Comparison of ENCODE assay signal across 15 mouse cellular contexts in genomic region chr6:142710690-142711089, GRCm38 (mm10). TPM values are rescaled to one million over a fixed set of nuclear protein-coding genes. Genes with fewer than 3 reads are reported as not detected.
DNase-seq lines count a peak whose midpoint lies in the region; ATAC-seq and TF ChIP-seq lines count a peak whose summit lies in the region.
"Had no signal": no experiment of that assay in that cellular context is flagged by ENCODE, and none has a peak within 500 bp of the region (broad histone marks: within the 10 kb centered on the region; RNA-seq: fewer than 3 reads in every experiment).

No protein-coding gene starts in this region.

- no peaks in the 10 kb centered on the region for H3K4me1 ChIP-seq in hindbrain, postnatal 0 days (ENCODE audit: insufficient read depth, low read length)
- no peaks in the 10 kb centered on the region for H3K4me1 ChIP-seq in hindbrain, embryonic 10.5 days (replicated peaks)
- no peaks in the 10 kb centered on the region for H3K4me1 ChIP-seq in liver, postnatal 0 days (ENCODE audit: insufficient read depth)
- no peaks in the 10 kb centered on the region for H3K4me1 ChIP-seq in liver, embryonic 12.5 days
- peaks cover 9% of the 10 kb centered on the region; the same call in 1 of the 2 replicates for H3K4me1 ChIP-seq in intestine, embryonic 15.5 days (replicated peaks)
- H3K4me1 ChIP-seq in stomach, embryonic 16.5 days (ENCODE audit: control insufficient read depth, insufficient read depth, low read length) = peaks cover 3% of the 10 kb centered on the region; the same call in 1 of the 2 replicates
- H3K4me1 ChIP-seq: forebrain, embryonic 12.5 days; hindbrain, embryonic 15.5 days had no signal

- 80% methylated on average over 6 of the region's 6 CpGs for WGBS in hindbrain, postnatal 0 days
- 86% methylated on average over 6 of the region's 6 CpGs for WGBS in hindbrain, embryonic 10.5 days
- WGBS in liver, postnatal 0 days (ENCODE audit: insufficient replicate concordance) = 64% methylated on average over 6 of the region's 6 CpGs
- WGBS in liver, embryonic 12.5 days (ENCODE audit: insufficient replicate concordance) = 68% methylated on average over 6 of the region's 6 CpGs
- 68% methylated on average over 6 of the region's 6 CpGs for WGBS in intestine, embryonic 15.5 days
- 74% methylated on average over 6 of the region's 6 CpGs for WGBS in stomach, embryonic 16.5 days

- H3K36me3 ChIP-seq in hindbrain, postnatal 0 days (ENCODE audit: insufficient read depth, low read length) = no peaks in the 10 kb centered on the region
- H3K36me3 ChIP-seq in hindbrain, embryonic 10.5 days = no peaks in the 10 kb centered on the region
- H3K36me3 ChIP-seq in liver, postnatal 0 days (replicated peaks; ENCODE audit: insufficient read depth, low read length) = no peaks in the 10 kb centered on the region
- H3K36me3 ChIP-seq in liver, embryonic 12.5 days = no peaks in the 10 kb centered on the region
- no peaks in the 10 kb centered on the region for H3K36me3 ChIP-seq in intestine, embryonic 15.5 days
- H3K36me3 ChIP-seq in stomach, embryonic 16.5 days (ENCODE audit: control insufficient read depth, insufficient read depth, low read length) = no peaks in the 10 kb centered on the region
- H3K36me3 ChIP-seq: forebrain, embryonic 12.5 days; hindbrain, embryonic 15.5 days had no signal

- H3K4me2 ChIP-seq in hindbrain, postnatal 0 days (ENCODE audit: low read depth, low read length) = 0 out of 2 replicates have a peak overlapping the region, but pooled peaks have one; percentile 19
- H3K4me2 ChIP-seq in liver, postnatal 0 days (ENCODE audit: low read depth, low read length) = no peak overlapping the region
- no peak overlapping the region for H3K4me2 ChIP-seq in liver, embryonic 12.5 days
- no peak overlapping the region for H3K4me2 ChIP-seq in intestine, embryonic 15.5 days (replicated peaks)
- H3K4me2 ChIP-seq in stomach, embryonic 16.5 days (ENCODE audit: low read depth, low read length) = no peak overlapping the region
- H3K4me2 ChIP-seq: forebrain, embryonic 12.5 days had no signal

- no peak overlapping the region for H3K9ac ChIP-seq in hindbrain, postnatal 0 days (replicated peaks; ENCODE audit: low read length)
- H3K9ac ChIP-seq in liver, postnatal 0 days (replicated peaks) = no peak overlapping the region
- no peak overlapping the region for H3K9ac ChIP-seq in liver, embryonic 12.5 days
- no peak overlapping the region for H3K9ac ChIP-seq in intestine, embryonic 15.5 days
- no peak overlapping the region for H3K9ac ChIP-seq in stomach, embryonic 16.5 days (ENCODE audit: low read length)
- H3K9ac ChIP-seq: forebrain, embryonic 12.5 days; hindbrain, embryonic 15.5 days had no signal

- H3K4me3 ChIP-seq in hindbrain, postnatal 0 days (ENCODE audit: low read length) = no peak overlapping the region
- no peak overlapping the region for H3K4me3 ChIP-seq in hindbrain, embryonic 10.5 days
- H3K4me3 ChIP-seq in liver, postnatal 0 days (ENCODE audit: low read depth, low read length) = no peak overlapping the region
- no peak overlapping the region for H3K4me3 ChIP-seq in liver, embryonic 12.5 days
- no peak overlapping the region for H3K4me3 ChIP-seq in intestine, embryonic 15.5 days (replicated peaks)
- no peak overlapping the region for H3K4me3 ChIP-seq in stomach, embryonic 16.5 days (replicated peaks; ENCODE audit: low read length)
- H3K4me3 ChIP-seq: forebrain, embryonic 12.5 days; hindbrain, embryonic 15.5 days had no signal

- no peaks in the 10 kb centered on the region for H3K27me3 ChIP-seq in hindbrain, postnatal 0 days (ENCODE audit: insufficient read depth, low read length)
- H3K27me3 ChIP-seq in hindbrain, embryonic 10.5 days (ENCODE audit: insufficient read depth, poor library complexity, severe bottlenecking) = no peaks in the 10 kb centered on the region
- H3K27me3 ChIP-seq in liver, postnatal 0 days (ENCODE audit: insufficient read depth, low read length) = no peaks in the 10 kb centered on the region
- H3K27me3 ChIP-seq in liver, embryonic 12.5 days (replicated peaks) = no peaks in the 10 kb centered on the region
- H3K27me3 ChIP-seq in intestine, embryonic 15.5 days (replicated peaks) = no peaks in the 10 kb centered on the region
- H3K27me3 ChIP-seq in stomach, embryonic 16.5 days (ENCODE audit: control insufficient read depth, insufficient read depth, low read length) = no peaks in the 10 kb centered on the region
- H3K27me3 ChIP-seq: hindbrain, embryonic 15.5 days had no signal

- no peak for TF ChIP-seq CTCF in hindbrain, postnatal 0 days (IDR thresholded peaks at IDR 0.05; ENCODE audit: low read depth)
- TF ChIP-seq CTCF in liver, postnatal 0 days (IDR thresholded peaks at IDR 0.05; ENCODE audit: low read depth) = no peak

- no peak for ATAC-seq in hindbrain, postnatal 0 days
- no peak for ATAC-seq in liver, postnatal 0 days
- ATAC-seq in liver, embryonic 12.5 days = no peak
- ATAC-seq in intestine, embryonic 15.5 days = no peak
- no peak for ATAC-seq in stomach, embryonic 16.5 days (ENCODE audit: insufficient read depth, low FRiP score)
- ATAC-seq: midbrain, embryonic 16.5 days had no signal

- H3K9me3 ChIP-seq in hindbrain, postnatal 0 days (ENCODE audit: low read length) = no peaks in the 10 kb centered on the region
- H3K9me3 ChIP-seq in hindbrain, embryonic 10.5 days = no peaks in the 10 kb centered on the region
- H3K9me3 ChIP-seq in liver, postnatal 0 days (ENCODE audit: low read length) = no peaks in the 10 kb centered on the region
- no peaks in the 10 kb centered on the region for H3K9me3 ChIP-seq in liver, embryonic 12.5 days (replicated peaks)
- H3K9me3 ChIP-seq in intestine, embryonic 15.5 days = no peaks in the 10 kb centered on the region
- no peaks in the 10 kb centered on the region for H3K9me3 ChIP-seq in stomach, embryonic 16.5 days (replicated peaks; ENCODE audit: control insufficient read depth, low read length)
- H3K9me3 ChIP-seq: forebrain, embryonic 12.5 days; hindbrain, embryonic 15.5 days had no signal

- no peak for TF ChIP-seq EP300 in liver, postnatal 0 days (IDR thresholded peaks at IDR 0.05; ENCODE audit: low read depth)

- H3K27ac ChIP-seq in hindbrain, postnatal 0 days = no peak overlapping the region
- H3K27ac ChIP-seq in hindbrain, embryonic 10.5 days = no peak overlapping the region
- H3K27ac ChIP-seq in liver, postnatal 0 days (ENCODE audit: low read depth) = peak overlapping the region; percentile 31; the same call in 1 of the 2 replicates
- H3K27ac ChIP-seq in liver, embryonic 12.5 days = no peak overlapping the region
- H3K27ac ChIP-seq in intestine, embryonic 15.5 days = 0 out of 2 replicates have a peak overlapping the region, but pooled peaks have one; percentile 23
- H3K27ac ChIP-seq in stomach, embryonic 16.5 days (ENCODE audit: low read length) = peak overlapping the region; percentile 54; the same call in 1 of the 2 replicates
- H3K27ac ChIP-seq: forebrain, embryonic 12.5 days; hindbrain, embryonic 15.5 days had no signal

- DNase-seq in hindbrain, postnatal 0 days (ENCODE audit: low spot score) = no peak
- DNase-seq in hindbrain, embryonic 10.5 days (ENCODE audit: low spot score) = no peak
- no peak for DNase-seq in liver, postnatal 0 days
- no peak for DNase-seq in layer of hippocampus, postnatal 25 days (ENCODE audit: extremely low spot score in 1 of 2, low spot score in 1 of 2)
- DNase-seq: cerebellum, postnatal 14 days; heart, postnatal 10 days; kidney, postnatal 14 days; lung, postnatal 10 days had no signal

RNA-seq across cellular contexts. Expression of gene Abcc9, which starts 8.6 kb away (rescaled TPM):
- 8.9 and 10.4 TPM in 2 replicates for total RNA-seq in hindbrain, postnatal 0 days (2014; rRNA removed)
- 2.0 and 2.1 TPM in 2 replicates for polyA plus RNA-seq in hindbrain, postnatal 0 days (2015; fragmentation: Nextera tagmentation; extraction: Ambion mirVana)
- 1.2 and 1.5 TPM in 2 replicates for polyA plus RNA-seq in hindbrain, embryonic 10.5 days (2016; fragmentation: Nextera tagmentation; extraction: Ambion mirVana)
- polyA plus RNA-seq in liver, postnatal 0 days (2015; fragmentation: Nextera tagmentation; extraction: Ambion mirVana) = 2.9 and 3.2 TPM in 2 replicates
- polyA plus RNA-seq in liver, embryonic 12.5 days (2016; fragmentation: Nextera tagmentation; extraction: Ambion mirVana) = 2.4 and 2.9 TPM in 2 replicates
- 9.6 and 10.0 TPM in 2 replicates for polyA plus RNA-seq in intestine, embryonic 15.5 days (2015; fragmentation: Nextera tagmentation; extraction: Ambion mirVana)
- polyA plus RNA-seq in stomach, embryonic 16.5 days (2015; fragmentation: Nextera tagmentation; extraction: Ambion mirVana) = 14.7 and 14.9 TPM in 2 replicates
- 1 to 10 TPM; 3.2 to 3.5 TPM for total RNA-seq in layer of hippocampus, postnatal 25 days (2021)
- total RNA-seq: megakaryocyte-erythroid progenitor cell, adult 5-6 weeks had no signal

RNA-seq across cellular contexts. Expression of gene Cmas, which starts 45.8 kb away (rescaled TPM):
- total RNA-seq in hindbrain, postnatal 0 days (2014; rRNA removed) = 59.1 and 70.7 TPM in 2 replicates
- polyA plus RNA-seq in hindbrain, postnatal 0 days (2015; fragmentation: Nextera tagmentation; extraction: Ambion mirVana) = 168 and 171 TPM in 2 replicates
- polyA plus RNA-seq in hindbrain, embryonic 10.5 days (2016; fragmentation: Nextera tagmentation; extraction: Ambion mirVana) = 78.5 and 97.0 TPM in 2 replicates
- polyA plus RNA-seq in liver, postnatal 0 days (2015; fragmentation: Nextera tagmentation; extraction: Ambion mirVana) = 107 and 121 TPM in 2 replicates
- 157 and 159 TPM in 2 replicates for polyA plus RNA-seq in liver, embryonic 12.5 days (2016; fragmentation: Nextera tagmentation; extraction: Ambion mirVana)
- 135 and 141 TPM in 2 replicates for polyA plus RNA-seq in intestine, embryonic 15.5 days (2015; fragmentation: Nextera tagmentation; extraction: Ambion mirVana)
- 83.6 and 90.7 TPM in 2 replicates for polyA plus RNA-seq in stomach, embryonic 16.5 days (2015; fragmentation: Nextera tagmentation; extraction: Ambion mirVana)
- total RNA-seq in layer of hippocampus, postnatal 25 days (2021) = 100 to 1,000 TPM in 1 of 2 experiments, 10 to 100 TPM in 1; 99.1 to 108 TPM

Comparison
In these comparisons a context has a peak if more than half of its experiments do, and no peak if none do; other contexts are left out.
1. H3K27ac ChIP-seq: peak in liver, postnatal 0 days (single experiment), intestine, embryonic 15.5 days (single experiment) and stomach, embryonic 16.5 days (single experiment); none in hindbrain, postnatal 0 days (single experiment), hindbrain, embryonic 10.5 days (single experiment) and liver, embryonic 12.5 days (single experiment).